Mouse (Mus musculus) duodenum, adult 2 months (tissue): ENCODE measurements around the gene Gm26620. TPM values are rescaled to one million over a fixed set of nuclear protein-coding genes. Genes with fewer than 3 reads are reported as not detected.

Experiments used
- polyA plus RNA-seq: library from polyadenylated mRNA; depleted of rRNA; stranded (reverse); fragments of >200 nt; gene quantifications from 2 replicates; pipeline ENCODE4 v1.2.3, GENCODE M21; 2012; ENCODE audit warnings: low replicate concordance; rRNA removed

Gm26620 gene
- polyA plus RNA-seq, result 1.3 and 1.5 TPM in 2 replicates

DNA sequence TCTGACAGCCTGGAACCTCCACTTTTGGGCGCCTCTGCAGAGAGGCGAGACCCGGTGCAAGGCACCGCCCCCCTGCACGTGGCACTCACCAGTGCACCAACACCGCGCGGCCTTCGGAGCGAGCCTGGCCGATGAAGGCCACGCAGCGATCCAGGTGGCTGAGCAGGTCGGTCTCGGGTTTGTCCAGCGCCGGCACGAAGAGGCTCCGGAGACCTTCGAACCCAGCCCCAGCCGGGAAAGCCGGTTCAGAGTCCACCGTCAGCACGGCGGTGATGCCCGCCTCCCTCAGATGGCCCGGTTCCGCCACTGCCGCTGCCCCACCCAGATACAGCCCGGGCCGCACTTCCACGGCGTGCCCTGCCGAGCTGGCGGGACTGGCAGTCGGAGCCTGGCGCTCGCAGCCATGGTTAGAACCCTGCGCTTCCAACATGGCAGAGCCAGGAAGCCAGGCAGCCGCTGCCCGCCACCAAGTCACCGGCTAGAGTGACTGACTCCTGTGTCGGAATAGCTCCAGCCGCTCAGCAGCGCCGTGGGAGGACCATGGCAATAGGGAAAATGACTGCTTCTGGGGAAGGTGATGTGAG is at the start of gene Gm26620, which contains the start of gene Dusp12:
TSS of gene Gm26620 (plus strand) at position 88 of the 584 bp plus-strand sequence.
TSS of gene Dusp12 (minus strand) at position 563 of the 584 bp plus-strand sequence.

DNA sequence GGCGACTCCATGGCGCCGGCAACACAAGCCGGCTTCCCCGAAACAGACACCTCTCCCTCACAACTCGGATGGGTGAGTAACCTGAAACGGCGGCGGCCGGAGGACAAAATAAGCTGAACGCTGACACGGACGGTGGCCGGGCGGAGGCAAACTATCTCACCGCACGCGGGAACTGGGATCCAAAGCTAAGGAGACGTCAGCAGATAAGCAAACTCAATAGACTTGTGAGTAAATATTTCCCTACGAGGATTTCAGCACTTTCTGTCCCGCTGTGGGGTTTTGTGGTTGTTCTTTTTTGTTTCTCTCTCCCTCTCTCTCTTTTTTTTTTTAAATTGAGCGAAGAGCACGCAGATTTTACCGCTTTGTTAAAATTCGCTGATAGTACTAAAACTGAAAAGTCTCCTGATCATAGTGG is 17.2 kb upstream of the Gm26620 start, which contains the start of gene Atf6:
TSS of gene Atf6 (minus strand) at position 81 of the 415 bp plus-strand sequence.

DNA sequence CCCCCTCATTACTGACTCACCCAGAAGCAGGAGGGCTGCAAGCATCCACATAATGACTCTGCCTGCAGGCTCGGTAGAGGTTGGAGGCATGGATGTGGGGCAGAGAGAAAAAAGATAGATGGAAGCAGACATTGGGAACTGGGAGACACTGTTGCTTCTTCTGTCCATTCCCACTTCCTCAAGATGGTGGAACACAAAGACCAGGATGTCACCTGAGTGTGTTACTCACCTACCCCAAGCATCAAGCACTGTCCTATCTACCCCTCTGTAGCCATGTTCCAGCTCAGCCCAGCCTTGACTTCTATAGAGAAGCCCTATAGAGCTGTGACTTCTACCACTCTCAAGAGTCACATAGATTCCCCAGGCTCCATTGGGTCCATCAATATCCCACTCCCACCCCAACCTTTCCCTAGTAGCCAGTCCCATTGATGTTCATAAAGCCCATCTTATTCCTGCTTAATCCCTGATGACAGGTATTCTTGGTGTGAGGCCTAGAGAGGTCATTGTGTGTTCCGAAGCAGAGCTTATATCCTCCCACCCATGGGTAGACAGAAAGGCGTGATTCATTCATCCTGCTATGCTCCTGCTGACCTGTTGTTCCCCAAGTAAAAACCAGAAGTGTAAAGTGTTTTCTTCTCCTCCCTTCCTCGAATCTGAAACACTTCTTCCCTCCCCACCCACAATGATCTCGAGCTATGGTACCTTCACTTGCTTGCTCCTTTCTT is 28.2 kb downstream of the Gm26620 start, which contains the start of gene Fcrlb:
TSS of gene Fcrlb (minus strand) at position 51 of the 725 bp plus-strand sequence.

DNA sequence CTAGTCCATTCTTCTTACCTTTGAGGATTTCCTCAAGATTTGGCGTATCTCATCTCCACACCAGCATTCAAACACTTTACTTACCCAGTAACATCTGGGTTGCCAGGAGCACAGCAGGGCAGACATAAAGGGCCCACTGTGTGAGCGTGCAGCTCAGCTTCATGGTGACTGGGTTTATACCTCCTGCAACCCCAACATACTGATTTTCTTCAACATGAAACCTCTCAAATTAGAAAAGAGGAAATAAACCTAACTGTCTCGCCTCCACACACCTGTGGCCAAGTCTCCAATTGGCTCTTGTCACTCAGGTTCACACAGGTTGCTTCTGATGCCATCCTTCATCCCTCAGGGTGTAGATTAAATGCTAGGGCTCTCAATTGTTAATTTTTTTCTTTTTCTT is 42.5 kb downstream of the Gm26620 start, which contains the start of gene Fcrla:
TSS of gene Fcrla (minus strand) at position 206 of the 400 bp plus-strand sequence.

Other genes with a start within 250 kb of the Gm26620 start
- gene Olfml2b, start 240.5 kb upstream of the Gm26620 start, polyA plus RNA-seq, result 2.9 and 4.8 TPM in 2 replicates
- 4.0 and 6.1 TPM in 2 replicates for gene Atf6, start 17.3 kb upstream of the Gm26620 start, polyA plus RNA-seq
- 5.7 and 6.8 TPM in 2 replicates for gene Dusp12, start 475 bp downstream of the Gm26620 start, polyA plus RNA-seq
- gene Fcrlb, start 27.9 kb downstream of the Gm26620 start, polyA plus RNA-seq, result 0.07 and 0.63 TPM in 2 replicates
- gene Fcrla, start 42.5 kb downstream of the Gm26620 start, polyA plus RNA-seq, result 0.79 and 3.5 TPM in 2 replicates
- gene Fcgr2b, start 91.5 kb downstream of the Gm26620 start, polyA plus RNA-seq, result 1.7 and 2.1 TPM in 2 replicates
- 1.2 and 2.6 TPM in 2 replicates for gene Fcgr4, start 133.9 kb downstream of the Gm26620 start, polyA plus RNA-seq
- gene Fcgr3, start 179.9 kb downstream of the Gm26620 start, polyA plus RNA-seq, result 2.3 and 4.7 TPM in 2 replicates
- gene Cfap126, start 228.9 kb downstream of the Gm26620 start, polyA plus RNA-seq, result 0.90 and 4.3 TPM in 2 replicates